Mouse (Mus musculus): Measurements from ENCODE around the gene Snx8.
A peak's percentile ranks its signal among the peaks of the same experiment; 100 is the strongest.

The Snx8 gene

DNA sequence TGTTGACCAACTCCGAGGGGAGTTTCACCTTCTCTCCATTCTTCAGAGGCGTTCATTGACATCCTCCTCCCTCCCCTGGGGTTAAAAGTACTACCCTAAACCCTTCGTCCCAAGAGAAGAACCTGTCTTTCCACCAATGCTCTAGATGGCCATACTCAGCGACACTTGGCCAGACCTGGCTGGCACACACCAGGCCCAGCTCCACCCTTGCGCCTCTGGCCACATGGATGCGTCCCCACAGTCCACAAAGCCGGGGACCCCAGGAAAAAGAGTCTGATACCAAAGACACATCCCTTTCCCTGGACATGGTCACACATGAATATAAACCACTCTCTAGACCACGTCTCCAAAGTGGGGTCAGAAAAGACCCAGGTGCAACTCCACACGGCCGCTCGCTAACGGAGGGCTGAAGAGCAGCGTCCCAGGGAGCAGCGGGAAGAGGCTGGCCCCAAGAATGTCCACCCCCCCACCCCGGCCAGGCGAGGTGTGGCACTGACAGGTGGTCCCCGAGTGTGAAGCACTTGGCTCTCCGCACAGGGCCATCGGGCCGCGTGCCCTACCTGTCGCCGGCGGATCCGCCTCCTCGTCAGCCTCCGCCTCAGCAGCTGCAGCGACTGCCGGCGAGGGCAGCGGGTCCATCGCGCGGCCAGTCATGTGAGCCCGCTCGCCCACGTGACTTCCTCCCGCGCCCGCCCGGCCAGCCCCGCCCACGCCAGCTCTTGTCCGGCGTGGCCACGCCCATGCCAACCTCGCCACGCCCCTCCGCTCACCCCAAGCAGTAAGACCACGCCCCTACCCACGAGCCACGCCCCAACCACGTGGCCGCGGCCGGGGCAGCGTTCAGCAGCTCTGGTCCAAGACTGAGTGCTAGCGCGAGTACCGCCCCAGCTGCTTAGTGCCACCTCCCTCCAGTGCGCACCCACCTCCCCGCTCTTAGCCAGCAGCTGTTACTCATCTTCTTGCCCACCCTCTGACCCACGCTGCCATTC lies at the start of gene Snx8:
Snx8 (minus strand) TSS at position 675 of the 989 bp plus-strand sequence.
- DNase-seq (ENCODE audit: low read depth, low spot score): peak; percentile 93

DNA sequence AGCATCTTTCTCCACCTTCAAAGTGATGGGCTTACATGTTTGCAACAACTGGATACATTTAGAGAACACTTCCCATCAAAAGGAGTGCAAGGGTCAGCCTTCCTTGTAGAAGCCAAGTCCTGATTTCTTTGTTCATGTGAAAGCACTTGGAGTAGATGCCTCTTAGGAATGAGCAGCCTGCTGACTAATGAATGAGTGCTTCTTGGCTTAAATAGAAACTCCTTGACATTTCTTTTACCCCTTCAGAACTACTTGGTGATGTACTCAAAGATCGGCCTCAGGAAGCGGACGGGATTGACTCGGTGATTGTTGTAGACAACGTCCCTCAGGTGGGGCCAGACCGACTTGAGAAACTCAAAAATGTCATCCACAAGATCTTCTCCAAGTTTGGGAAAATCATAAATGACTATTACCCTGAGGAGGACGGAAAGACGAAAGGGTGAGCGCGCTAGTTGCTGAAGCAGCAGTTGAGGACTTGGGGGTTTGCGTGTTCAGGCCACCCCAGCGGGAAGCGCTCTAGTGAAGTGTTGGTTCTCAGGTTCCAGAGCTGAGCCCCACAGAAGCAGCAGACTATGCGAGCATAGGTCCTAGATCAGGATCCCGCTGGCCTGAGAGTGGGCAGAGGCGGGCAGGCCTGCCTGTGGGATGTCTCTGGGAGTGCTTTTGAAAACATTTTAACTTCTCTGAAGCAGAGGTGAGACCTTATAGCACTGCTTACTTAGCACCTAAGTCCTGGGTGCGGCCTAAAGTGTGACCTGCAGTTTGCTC lies 36.1 kb upstream of the Snx8 start:
- no peak for DNase-seq (ENCODE audit: low read depth, low spot score)

DNA sequence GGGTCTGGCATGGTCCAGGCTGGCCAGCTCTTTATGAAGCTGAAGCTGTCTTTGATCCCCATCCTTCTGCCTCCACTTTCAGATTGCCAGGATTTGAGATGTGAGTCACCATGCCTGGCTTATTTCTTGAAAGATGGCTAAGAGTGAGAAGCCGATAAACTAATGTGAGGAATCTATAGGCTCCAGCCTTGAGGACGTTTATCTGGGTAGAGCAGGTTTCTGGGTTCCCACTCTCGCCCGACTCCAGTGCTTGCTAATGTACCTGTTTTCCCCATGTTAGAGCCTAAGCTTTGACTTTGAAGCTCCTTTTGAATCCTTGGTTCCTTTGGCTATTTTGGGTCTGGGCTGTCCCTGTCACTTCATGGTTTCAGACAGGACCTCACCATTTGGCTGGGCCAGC lies 31.6 kb upstream of the Snx8 start:
- no peak for DNase-seq (ENCODE audit: low read depth, low spot score)

DNA sequence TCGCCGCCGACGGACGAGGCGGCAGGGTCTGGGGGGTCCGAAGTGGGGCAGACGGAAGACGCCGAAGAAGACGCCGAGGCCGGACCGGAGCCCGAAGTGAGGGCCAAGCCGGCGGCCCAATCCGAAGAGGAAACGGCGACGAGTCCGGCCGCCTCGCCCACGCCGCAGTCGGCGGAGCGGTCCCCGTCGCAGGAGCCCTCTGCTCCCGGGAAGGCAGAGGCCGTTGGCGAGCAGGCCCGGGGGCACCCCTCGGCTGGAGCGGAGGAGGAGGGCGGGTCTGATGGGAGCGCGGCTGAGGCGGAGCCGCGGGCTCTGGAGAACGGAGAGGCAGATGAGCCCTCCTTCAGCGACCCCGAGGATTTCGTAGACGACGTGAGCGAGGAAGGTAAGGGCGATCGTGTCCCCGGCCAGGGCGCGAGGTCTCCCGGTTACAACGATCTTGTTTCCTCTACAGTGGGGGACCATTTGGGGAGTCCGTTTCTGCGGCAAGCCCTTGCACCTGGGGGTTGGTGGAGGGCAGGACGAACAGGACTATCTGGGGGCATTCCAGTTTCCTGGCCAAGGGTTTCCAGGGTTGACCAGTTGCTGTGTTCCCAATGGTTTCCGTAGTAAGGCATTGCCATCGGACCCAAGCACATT lies 30.5 kb upstream of the Snx8 start:
- peak; percentile 48 for DNase-seq (ENCODE audit: low read depth, low spot score)

DNA sequence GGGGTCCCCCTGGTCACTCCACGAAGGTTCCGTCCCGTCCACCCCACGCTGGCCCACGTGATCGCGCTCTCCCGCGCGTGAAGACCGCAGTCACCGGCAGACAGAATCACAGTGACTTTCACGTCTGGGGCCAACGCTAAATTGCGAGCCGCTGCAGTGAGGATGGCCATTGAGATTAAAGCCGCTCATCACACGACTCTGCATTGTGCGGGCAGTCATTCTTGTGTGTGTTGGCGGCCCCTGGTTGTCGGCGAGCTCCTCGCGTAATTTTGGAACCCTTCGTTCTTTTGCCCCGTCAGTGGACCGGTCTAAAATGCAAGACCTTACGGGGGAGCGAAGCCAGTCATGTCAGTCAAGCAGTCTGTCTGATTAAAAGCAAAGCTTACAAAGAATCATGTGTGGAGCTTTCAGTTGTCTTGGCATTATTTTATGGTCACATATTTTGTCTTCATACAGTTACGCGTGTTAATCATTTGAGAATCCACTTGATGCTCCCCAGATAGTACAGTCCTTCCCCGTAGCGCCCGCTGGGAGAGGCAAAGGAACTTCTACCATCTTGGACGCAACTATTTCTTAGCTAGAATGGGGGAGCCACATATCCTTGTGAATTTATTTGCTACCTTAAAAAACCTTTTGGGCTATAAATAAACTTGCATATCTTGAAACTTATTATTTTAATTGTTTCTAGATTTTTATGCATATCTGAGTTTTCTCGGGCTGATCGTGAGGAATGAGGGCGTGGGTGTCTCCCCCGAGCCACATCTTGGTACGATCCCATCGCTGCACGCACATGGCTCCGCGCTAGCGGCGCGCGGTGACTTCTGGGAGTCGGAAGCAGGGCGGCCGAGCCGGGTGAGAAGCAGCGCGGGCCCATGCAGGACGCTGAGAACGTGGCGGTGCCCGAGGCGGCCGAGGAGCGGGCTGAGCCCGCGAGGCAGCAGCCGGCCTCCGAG lies 29.7 kb upstream of the Snx8 start, which contains the start of gene Eif3b:
Eif3b (plus strand) TSS at position 840 of the 953 bp plus-strand sequence.
- peak; percentile 96 for DNase-seq (ENCODE audit: low read depth, low spot score)

DNA sequence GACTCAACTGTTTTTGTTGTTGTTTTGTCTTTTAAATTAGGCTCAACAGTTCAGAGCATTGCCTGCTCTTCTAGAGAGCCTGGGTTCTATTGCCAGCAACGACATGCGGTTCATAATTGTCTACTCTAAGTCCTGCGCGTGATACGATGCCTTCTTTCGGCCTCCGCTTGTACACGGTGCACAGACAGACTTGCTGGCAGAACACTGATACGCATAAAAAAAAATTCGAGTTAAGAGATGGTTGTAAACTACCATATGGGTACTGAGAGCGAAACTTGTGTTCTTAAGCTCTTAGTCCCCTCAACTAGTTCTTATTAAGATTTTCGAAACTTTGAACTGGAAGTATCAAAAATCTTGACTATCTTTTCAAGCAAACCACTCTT lies 29.0 kb upstream of the Snx8 start:
- peak; percentile 63 for DNase-seq (ENCODE audit: low read depth, low spot score)

DNA sequence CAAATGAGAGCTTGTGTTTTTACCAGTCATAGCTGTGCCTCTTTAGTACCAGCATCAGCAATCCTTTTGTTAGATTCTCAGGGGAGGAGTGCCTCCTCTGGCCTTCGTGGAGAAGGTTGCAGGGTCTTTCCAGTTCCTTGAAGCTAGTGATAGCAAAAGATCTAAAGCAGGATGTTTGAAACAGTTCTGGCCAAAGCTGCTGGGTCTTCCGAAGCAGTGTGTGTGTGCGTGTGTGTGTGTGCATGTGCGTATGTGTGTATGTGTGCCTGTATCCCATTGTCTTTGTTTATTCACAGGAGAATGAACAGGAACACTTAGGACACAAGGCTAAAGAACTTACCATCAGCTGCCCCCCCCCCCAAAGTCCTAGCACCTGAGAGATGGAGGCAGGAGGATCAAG lies 25.6 kb upstream of the Snx8 start:
- DNase-seq (ENCODE audit: low read depth, low spot score): no peak

DNA sequence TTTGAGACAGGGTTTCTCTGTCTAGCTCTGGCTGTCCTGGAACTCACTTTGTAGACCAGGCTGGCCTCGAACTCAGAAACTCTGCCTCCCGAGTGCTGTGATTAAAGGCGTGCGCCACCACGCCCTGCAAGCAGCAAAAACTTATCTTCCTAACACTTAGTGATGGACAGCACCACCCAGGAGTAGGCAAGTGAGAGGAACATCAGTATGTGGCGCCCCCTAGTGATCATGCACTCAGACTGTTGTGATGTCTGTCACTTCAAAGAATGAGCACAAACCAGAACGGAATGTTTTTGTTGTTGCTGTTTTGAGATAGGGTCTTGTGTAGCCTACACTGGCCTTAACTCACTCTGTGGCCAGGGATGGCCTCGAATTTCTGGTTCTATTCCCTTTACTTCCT lies 22.3 kb upstream of the Snx8 start:
- peak; percentile 88 for DNase-seq (ENCODE audit: low read depth, low spot score)

DNA sequence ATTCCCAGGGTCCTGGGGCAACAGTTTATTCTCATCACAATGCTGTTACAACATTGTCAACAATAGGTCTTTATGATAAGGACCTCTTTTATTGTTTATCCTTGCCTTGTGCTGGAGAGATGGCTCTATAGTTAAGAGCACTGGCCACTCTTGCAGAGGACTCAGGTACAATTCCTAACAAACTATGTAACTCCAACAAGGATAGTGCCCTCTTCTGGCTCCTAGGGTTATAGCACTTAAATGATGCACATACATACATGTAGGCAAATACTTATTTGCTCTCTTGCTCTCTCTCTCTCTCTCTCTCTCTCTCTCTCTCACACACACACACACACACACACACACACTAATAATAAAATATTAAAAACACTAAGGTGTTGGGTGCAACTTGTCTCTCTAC lies 19.7 kb upstream of the Snx8 start:
- DNase-seq (ENCODE audit: low read depth, low spot score): peak; percentile 64

DNA sequence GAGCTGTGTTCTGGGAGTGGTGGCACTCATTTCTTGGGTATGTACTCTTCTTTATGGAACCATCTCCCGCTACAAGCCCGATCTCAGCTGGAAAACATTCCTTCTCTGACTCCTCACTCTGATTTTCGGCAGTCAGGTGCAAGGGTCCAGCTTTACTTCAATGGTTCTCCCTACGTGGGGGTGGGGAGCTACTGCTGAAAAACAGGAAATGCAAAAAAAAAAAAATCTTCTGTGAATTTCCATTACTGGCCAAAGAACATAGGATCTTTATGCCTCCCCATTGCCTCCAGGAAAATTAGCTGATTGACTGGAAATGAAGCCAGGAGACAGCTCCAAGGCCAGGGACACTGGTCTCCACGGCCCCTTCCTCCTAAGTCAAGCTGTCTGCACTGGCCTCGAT lies 17.6 kb upstream of the Snx8 start:
- DNase-seq (ENCODE audit: low read depth, low spot score): no peak

DNA sequence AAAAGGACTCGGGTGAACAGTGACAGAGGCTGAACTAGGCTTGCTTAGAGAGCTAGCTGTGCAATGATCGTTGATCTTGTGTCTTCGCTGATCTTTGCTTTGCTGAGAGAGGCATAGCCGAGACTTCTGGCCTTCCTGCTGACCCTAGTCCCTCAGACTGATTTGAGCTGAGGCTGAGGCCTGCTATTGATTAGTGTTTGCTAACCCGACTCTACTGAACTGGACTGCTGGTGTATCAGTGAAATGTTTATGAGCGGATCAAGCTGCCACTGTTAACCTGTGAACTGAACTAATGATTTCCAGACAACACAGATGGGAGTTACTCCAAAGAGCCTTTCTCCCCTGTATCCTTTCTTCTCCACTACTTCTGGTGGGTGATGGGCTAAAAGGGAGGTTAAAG lies 16.1 kb upstream of the Snx8 start:
- DNase-seq (ENCODE audit: low read depth, low spot score): no peak

DNA sequence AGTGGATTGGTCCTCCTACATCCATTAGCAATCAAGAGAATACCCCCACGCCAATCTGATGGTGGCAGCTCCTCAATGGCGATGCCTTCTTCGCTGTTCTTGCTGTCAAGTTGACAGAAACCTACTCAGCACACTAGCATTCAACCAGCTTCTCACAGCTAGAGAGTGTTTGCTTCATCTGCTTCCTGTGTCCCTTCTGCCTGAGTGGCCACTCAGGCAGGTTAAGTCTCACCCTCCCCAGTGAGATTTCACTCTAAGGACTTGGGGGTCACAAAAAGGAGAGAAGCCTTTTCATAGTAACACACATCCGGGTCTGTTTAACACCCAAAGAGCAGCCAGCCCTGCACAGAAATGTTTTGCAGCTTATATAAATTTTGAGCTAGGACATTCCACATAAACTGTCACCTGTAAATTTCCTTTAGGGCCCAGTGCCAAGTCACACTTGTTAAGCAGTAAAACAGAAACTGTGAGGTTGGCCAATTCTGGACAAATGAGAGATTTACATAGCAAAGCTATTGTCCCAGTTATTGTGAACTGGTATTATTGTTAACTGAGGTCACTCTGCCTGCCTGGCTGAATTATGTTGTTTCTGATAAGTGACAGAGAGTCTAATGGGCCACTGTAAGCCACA lies 13.7 kb upstream of the Snx8 start:
- no peak for DNase-seq (ENCODE audit: low read depth, low spot score)

DNA sequence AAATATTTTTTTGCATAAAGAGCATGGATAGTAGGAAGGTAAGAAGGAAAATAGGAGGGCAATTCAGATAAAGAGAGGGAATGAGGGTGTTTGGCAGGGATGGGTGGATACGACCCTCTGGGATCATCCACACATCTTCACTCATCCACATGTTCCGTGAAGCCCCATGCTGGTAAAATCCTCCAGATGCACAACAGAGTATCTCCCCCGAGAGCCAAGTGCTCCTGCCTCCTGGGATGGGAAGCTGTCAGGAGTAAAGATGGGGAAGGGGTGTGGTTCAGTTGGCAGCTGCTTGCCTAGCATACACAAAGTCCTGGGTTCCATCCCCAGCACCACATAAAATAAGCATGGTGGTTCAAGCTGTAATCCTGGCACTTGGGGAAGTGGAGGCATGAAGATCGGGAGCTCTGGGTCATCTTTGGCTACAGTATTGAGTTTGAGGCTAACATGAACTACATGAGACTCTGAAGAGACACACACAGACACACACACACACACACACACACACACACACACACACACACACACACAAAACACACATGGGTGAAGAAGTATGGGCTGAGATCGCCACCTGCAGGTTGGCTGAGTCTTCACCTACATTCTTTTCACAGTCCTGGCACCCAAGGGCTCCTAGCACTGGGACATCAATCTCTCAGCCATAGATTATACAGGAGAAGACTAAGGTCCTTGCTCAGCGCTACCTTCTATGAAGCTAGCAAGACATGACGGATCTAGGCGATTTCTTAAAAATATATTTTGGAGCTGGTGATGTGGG lies 7.3 kb upstream of the Snx8 start:
- DNase-seq (ENCODE audit: low read depth, low spot score): peak; percentile 36

DNA sequence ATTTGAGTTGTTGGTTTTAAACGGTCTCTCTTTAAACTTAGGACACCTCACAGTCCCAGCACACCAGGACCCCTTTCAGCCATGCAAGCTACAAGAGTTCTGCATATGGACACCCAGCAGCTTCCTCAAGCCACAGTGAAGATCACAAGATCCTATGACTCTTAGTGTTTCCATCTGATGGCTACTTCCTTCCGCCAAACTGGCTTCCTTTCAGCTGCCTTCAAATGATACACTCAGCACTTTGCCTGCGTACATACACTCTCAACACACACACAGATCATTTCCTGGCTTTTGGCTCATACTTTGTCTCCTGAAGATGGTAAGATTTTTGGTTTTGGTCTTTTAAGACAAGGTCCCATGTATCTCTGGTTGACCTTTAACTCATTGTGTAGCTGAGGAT lies 3.6 kb upstream of the Snx8 start:
- DNase-seq (ENCODE audit: low read depth, low spot score): no peak

DNA sequence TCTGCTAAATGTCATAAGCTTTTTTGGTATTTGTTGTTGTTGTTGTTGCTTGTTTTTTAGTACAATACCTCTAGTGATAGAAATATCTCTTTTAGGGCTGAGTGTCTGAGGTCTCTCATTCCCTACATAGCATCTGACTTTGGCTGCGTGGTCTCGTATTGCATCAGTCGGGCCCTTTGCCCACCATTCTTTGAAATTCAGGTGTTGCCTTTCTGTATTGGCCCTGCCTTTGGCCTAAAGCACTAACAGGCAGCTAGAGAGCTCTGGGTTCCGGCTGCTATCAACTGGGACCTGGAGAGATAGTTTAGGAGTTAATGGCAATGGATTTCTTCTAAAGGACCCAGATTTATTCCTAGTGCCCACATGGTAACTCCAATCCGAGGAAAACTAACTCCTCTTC lies 2.9 kb upstream of the Snx8 start:
- no peak for DNase-seq (ENCODE audit: low read depth, low spot score)

DNA sequence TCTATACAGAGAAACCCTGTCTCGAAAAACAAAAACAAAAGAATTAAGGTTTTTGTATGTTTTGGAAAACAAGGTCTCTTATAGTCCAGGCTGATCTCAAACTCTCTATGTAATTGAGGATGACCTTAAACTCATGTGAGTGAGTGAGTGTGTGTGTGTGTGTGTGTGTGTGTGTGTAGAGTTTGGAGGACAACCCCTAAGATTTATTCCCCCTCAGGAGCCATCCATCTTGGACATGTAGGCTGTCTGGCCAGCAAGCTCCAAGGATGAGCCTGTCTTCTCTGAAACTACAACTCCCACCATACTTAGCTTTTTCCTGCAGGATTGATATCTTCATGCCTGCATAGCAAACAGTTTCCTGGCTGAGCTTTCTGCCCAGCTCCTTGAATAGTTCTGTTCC lies 2.4 kb upstream of the Snx8 start:
- no peak for DNase-seq (ENCODE audit: low read depth, low spot score)

DNA sequence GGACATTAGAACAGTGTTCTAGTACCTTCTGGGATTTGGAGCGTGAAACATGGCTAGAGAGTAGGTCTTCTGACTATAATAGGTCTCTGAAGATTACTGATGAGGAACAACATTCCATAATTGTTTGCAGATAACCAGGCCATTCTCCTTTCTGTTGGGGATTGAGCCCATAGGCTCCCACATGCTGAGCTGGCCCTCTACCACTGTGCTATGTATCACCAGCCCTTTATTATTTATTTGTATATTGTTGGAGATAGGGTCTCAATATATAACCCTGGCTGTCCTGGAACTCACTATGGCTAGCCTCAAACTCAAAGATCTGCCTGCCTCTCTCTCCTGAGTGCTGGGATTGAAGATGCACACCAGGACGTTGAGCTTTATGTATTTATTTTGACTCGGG lies 585 bp upstream of the Snx8 start:
- no peak for DNase-seq (ENCODE audit: low read depth, low spot score)

DNA sequence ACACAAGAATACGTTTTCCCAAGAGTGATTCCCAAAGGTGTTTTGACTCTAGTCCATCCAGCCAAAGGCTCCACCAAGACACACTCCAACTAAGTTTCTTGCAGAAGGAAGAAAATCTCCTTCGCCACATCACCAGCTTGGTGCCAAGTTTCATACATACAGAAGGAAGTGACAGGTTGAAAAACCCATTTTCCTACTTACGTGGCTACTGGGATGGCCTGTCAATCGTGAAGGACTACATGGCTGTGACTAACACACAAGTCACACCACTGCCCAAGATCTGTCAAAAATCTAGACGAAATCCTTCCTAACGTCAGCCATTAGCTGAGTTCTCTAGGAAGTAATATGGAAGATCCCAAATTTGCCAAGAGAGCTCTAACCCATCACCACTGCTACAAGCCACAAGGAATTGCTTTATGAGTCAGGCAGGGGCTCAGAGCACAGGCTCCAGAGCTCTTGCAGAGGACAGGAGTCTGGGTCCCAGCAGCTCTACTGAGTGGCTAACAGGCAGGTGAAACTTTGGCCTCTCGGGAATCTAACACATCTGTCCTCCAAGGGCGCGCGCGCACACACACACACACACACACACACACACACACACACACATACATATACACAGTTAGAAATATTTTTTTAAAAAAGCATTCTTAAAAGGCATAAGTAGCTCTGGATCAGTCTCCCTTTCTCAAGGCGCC lies 1.1 kb downstream of the Snx8 start:
- DNase-seq (ENCODE audit: low read depth, low spot score): no peak

DNA sequence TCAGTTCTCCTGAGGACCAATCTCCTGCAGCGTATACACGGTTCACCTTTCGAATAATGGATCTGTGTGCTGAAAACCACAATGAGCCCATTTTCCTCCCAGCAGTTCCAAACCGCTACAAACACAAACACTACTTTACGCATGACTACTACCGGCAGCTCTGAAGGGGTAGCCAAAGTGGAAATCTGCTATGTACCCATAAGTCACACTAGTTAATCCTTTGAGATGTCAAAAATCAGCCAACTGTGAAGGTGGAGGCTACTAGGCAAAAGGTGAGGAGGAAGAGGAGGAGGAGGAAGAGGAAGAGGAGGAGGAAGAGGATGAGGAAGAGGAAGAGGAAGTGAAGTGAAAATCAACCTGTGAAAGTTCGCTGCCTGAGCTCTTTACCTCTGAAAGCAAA lies 1.8 kb downstream of the Snx8 start:
- DNase-seq (ENCODE audit: low read depth, low spot score): no peak
